Mouse (Mus musculus) E14TG2a.4 (cell line): ENCODE results near the gene Lrrfip2.

Source experiments
- CTCF ChIP-seq: conservative IDR thresholded peaks from 2 replicates; pipeline ENCODE4 v1.5.1; 2014; ENCODE audit warnings: low read length
- POU5F1 ChIP-seq: IDR thresholded peaks from 2 replicates; pipeline ENCODE4 v1.6.1; 2014; ENCODE audit warnings: low read length, borderline replicate concordance

- TF ChIP-seq CTCF (no peak), POU5F1 (no peak)
Observed at GRCm38 (mm10) chr9:111124440-111124839, 7.0 kb downstream of the Lrrfip2 start.
